Mouse (Mus musculus): ENCODE measurements around the gene Gm21732. TPM values are rescaled to one million over a fixed set of nuclear protein-coding genes. Genes with fewer than 3 reads are reported as not detected.
"Not testable (repeated sequence)": the region's sequence is repeated elsewhere in the genome, so short reads cannot be mapped to it uniquely, and the experiment has no call there.

Gene Gm21732
- polyA plus RNA-seq (2012; ENCODE audit: insufficient read depth, insufficient read length, missing spikeins): not detected in 2 replicates

- not testable (repeated sequence) for H3K4me1 ChIP-seq (ENCODE audit: control insufficient read depth, insufficient read depth, insufficient read length, low read length); H3K4me3 ChIP-seq (ENCODE audit: insufficient read depth, low read depth, low read length); H3K27ac ChIP-seq (replicated peaks; ENCODE audit: low read depth, low read length)
Observed at GRCm38 (mm10) chrY:38575591-38575990, at the start of gene Gm21732. Gene Gm21732 (minus strand): TSS chrY:38575691.

Other genes with a start within 250 kb of the Gm21732 start
- gene Gm20897, start 73.5 kb downstream of the Gm21732 start, polyA plus RNA-seq (2012; ENCODE audit: insufficient read depth, insufficient read length, missing spikeins): not detected in 2 replicates